Mouse (Mus musculus) embryonic facial prominence, embryonic 10.5 days (tissue): ENCODE measurements at regions not wholly inside any gene's neighbourhood (a gene's known extent, or its start where the extent isn't known, plus 50 kb on each side); places are given as distances from the start of the nearest gene placed in this dataset.

Experiments used
- DNase-seq: peaks from one replicate; pipeline ENCODE4 v3.0.0-alpha.2; 2017; ENCODE audit warnings: low spot score
- H3K27ac ChIP-seq: fragments of 300-500 bp; sonication (generic); replicated peaks from 2 replicates; pipeline ENCODE4 v1.5.1; 2016; ENCODE audit warnings: mild to moderate bottlenecking
- H3K27me3 ChIP-seq: fragments of 300-500 bp; sonication (generic); replicated peaks from 2 replicates; pipeline ENCODE4 v1.6.1; 2016; ENCODE audit warnings: low read depth, mild to moderate bottlenecking; ENCODE audit not compliant: poor library complexity, severe bottlenecking
- H3K36me3 ChIP-seq: fragments of 300-500 bp; sonication (generic); replicated peaks from 2 replicates; pipeline ENCODE4 v1.6.1; 2016; ENCODE audit warnings: mild to moderate bottlenecking, moderate library complexity
- H3K4me1 ChIP-seq: fragments of 300-500 bp; sonication (generic); 2 replicates; pipeline ENCODE4 v1.6.1; 2016
- H3K4me3 ChIP-seq: fragments of 300-500 bp; sonication (generic); 2 replicates; pipeline ENCODE4 v1.5.1; 2016; ENCODE audit warnings: mild to moderate bottlenecking, moderate library complexity
- H3K9me3 ChIP-seq: fragments of 300-500 bp; sonication (generic); 2 replicates; pipeline ENCODE4 v1.6.1; 2016; ENCODE audit warnings: mild to moderate bottlenecking
- WGBS: fragments of 180-500 bp; shearing (Covaris S2); methylation state at CpG from one replicate; pipeline ENCODE4 v1.1.7; 2016; 5-methylcytosine and 5-hydroxymethylcytosine counted together

DNA sequence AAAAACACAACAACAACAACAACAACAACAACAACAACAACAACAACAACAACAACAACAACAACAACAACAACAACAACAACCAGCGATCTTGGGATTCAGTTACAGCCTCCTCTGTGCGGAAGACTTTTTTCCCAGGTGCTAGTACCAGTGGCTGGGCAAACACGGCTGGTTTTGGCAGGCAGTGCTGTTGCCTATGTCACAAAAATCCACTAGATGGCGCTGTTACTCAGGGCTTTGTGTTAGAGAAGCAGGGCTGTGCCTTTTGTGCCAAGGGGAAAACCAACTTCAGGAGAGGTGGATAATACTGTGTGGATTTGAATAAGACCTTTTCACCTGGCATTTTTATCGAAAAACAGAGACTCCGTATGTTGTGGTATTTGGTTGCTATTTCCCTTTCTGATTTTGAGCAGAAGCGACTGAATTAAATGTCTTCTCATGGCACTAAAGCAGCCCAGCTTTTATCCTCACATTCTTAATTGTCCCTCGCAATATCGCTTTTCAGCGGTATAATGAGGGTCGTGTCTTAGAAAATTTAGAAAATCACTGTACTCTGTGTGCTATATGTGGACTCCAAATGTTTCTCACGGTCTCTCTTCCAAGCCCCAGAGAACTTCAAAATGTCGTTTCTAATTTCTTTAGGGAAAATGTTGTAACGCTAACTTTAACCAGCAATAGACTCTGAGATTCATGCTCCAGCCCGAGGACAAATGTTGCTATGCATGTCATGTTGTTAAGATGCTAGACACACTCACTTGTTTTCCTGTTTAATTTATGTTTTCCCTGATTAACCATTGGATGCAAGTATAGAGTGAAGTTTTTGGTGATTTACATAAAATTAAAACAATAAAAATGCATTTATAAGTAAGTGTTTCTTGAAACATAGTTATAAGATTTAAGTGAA is 251.0 kb upstream of the Ccdc54 start:
- H3K9me3 ChIP-seq = no peaks in the 10 kb centered on the region
- no peaks in the 10 kb centered on the region for H3K27me3 ChIP-seq
- WGBS = 50% methylated on average over 15 of the region's 15 CpGs
- peak; percentile 77 for DNase-seq
- H3K36me3 ChIP-seq = no peaks in the 10 kb centered on the region
- no peak overlapping the region for H3K4me3 ChIP-seq
- no peaks in the 10 kb centered on the region for H3K4me1 ChIP-seq
- no peak overlapping the region for H3K27ac ChIP-seq

DNA sequence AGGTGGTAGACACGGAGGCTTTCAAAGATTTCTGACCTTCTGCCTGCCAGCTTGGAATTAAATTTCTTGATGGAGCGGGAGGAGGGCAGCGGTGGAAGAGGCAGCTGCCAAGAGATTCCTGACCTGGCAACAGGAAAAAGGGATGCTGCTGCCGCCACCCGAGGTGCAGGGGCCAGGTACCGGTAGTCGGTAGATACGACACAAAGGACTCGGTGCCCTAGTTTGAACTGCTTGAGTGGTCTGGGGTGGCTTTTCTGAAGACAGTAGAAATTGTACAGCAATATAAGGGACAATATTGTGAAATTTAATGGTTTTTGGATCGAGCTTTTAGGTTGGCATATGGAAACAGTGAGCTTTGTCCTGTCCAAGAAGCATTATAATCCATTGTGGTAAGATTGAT is 250.3 kb upstream of the Ccdc54 start:
- 72% methylated on average over 10 of the region's 10 CpGs for WGBS
- Histone ChIP-seq H3K27ac (no peak overlapping the region), H3K4me3 (no peak overlapping the region), H3K9me3 (no peaks in the 10 kb centered on the region), H3K27me3 (no peaks in the 10 kb centered on the region), H3K36me3 (no peaks in the 10 kb centered on the region), H3K4me1 (no peaks in the 10 kb centered on the region)
- DNase-seq = peak; percentile 15

GRCm38 (mm10) chr16:50839665-50840064 is 248.7 kb upstream of the Ccdc54 start:
- H3K27ac ChIP-seq = no peak overlapping the region
- no peak overlapping the region for H3K4me3 ChIP-seq
- H3K27me3 ChIP-seq = no peaks in the 10 kb centered on the region
- H3K36me3 ChIP-seq = no peaks in the 10 kb centered on the region
- 86% methylated on average over 9 of the region's 9 CpGs for WGBS
- no peak for DNase-seq
- H3K4me1 ChIP-seq = no peaks in the 10 kb centered on the region
- no peaks in the 10 kb centered on the region for H3K9me3 ChIP-seq

DNA sequence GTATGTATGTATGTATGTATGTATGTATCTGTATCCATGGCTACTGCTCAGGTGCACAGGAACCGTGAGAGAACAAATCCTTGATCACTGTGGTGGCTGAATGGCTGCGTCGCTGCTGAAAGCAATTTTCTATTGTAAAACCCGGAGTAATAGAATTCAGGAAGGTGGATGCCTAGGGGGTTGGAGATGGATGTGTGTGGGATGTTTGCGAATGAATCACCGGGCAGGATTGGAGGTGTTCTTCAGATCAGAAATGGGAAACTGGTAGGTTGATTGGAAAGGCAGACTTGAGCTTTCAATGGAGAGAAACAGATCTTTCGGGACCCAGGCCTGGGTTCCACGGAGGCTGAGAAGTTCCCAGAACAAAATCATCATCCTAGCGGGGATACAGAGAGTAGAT is 246.5 kb upstream of the Ccdc54 start:
- H3K27me3 ChIP-seq = no peaks in the 10 kb centered on the region
- no peaks in the 10 kb centered on the region for H3K9me3 ChIP-seq
- 88% methylated on average over 9 of the region's 9 CpGs for WGBS
- H3K36me3 ChIP-seq = no peaks in the 10 kb centered on the region
- H3K4me3 ChIP-seq = no peak overlapping the region
- no peak overlapping the region for H3K27ac ChIP-seq
- no peak for DNase-seq
- no peaks in the 10 kb centered on the region for H3K4me1 ChIP-seq

DNA sequence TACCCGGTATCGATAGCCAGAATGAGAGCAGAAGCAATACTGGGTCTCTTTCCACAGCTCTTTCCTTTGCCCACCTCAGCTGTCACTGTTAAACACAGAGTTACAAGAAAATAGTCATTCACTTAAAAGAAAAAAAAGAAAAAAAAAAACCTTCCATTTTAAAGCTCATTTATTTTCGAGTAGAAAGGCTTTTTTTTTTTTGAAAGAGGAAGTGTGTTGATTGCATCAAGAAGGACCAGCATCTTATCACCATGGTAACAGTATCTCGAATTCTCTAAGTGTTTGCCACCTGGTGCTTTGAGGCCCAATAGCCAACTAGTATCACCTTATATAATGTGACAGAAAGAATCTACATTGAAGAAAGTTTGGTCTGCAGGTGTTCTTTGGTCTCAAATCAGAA is 245.5 kb upstream of the Ccdc54 start:
- no peaks in the 10 kb centered on the region for H3K36me3 ChIP-seq
- H3K4me1 ChIP-seq = no peaks in the 10 kb centered on the region
- no peak overlapping the region for H3K27ac ChIP-seq
- DNase-seq = no peak
- no peaks in the 10 kb centered on the region for H3K27me3 ChIP-seq
- H3K4me3 ChIP-seq = no peak overlapping the region
- no peaks in the 10 kb centered on the region for H3K9me3 ChIP-seq
- WGBS = 76% methylated on average over 4 of the region's 4 CpGs

DNA sequence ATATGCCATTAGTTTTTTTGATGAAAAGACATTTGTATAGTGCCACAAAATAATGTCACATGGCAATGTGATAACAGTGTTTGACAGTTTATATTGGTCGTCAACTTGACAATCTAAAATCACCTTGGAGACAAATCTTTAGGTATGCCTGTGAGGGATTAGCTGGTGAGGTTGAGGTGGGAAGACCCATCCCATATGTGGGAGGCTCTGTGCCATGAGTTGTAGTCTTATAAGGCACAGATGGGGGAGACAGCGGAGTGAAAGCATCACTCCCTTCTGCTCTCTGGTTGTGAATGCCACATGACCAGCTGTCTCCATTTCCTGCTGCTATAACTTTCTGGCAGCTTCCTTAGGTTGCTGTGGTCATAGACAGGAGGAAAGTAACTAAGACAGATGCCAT is 242.4 kb upstream of the Ccdc54 start:
- H3K4me3 ChIP-seq = no peak overlapping the region
- no peaks in the 10 kb centered on the region for H3K9me3 ChIP-seq
- no peak overlapping the region for H3K27ac ChIP-seq
- no peaks in the 10 kb centered on the region for H3K4me1 ChIP-seq
- WGBS = 92% methylated on average over 2 of the region's 2 CpGs
- H3K36me3 ChIP-seq = no peaks in the 10 kb centered on the region
- DNase-seq = no peak
- no peaks in the 10 kb centered on the region for H3K27me3 ChIP-seq

- Histone ChIP-seq H3K36me3 (no peaks in the 10 kb centered on the region), H3K9me3 (no peaks in the 10 kb centered on the region), H3K27ac (no peak overlapping the region), H3K4me3 (no peak overlapping the region), H3K4me1 (no peaks in the 10 kb centered on the region), H3K27me3 (no peaks in the 10 kb centered on the region)
- no peak for DNase-seq
- 83% methylated on average over 7 of the region's 7 CpGs for WGBS
Measured at GRCm38 (mm10) chr16:50822352-50822751, 231.4 kb upstream of the Ccdc54 start.

DNA sequence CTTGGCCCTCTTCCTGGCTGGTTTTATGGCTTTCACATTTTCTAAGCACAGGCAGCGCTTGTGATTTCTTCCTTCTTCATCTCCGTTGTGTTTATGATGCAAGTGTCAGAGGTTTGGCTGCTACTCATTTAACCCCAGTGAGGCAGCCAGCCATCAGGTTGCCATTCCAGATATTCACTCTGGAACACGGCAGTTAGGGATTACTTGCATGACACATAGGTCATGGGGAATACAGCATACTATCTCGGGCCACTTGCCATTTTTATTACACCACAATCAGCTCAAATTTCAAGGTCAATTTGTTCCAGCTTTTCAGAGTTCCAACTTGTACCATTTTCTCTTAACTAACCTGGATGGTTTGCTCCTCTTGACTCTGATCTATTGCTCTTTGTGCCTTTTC is 223.7 kb upstream of the Ccdc54 start:
- H3K4me3 ChIP-seq = no peak overlapping the region
- H3K9me3 ChIP-seq = no peaks in the 10 kb centered on the region
- H3K27me3 ChIP-seq = no peaks in the 10 kb centered on the region
- H3K27ac ChIP-seq = no peak overlapping the region
- DNase-seq = no peak
- 60% methylated on average over 4 of the region's 4 CpGs for WGBS
- no peaks in the 10 kb centered on the region for H3K36me3 ChIP-seq
- H3K4me1 ChIP-seq = no peaks in the 10 kb centered on the region

DNA sequence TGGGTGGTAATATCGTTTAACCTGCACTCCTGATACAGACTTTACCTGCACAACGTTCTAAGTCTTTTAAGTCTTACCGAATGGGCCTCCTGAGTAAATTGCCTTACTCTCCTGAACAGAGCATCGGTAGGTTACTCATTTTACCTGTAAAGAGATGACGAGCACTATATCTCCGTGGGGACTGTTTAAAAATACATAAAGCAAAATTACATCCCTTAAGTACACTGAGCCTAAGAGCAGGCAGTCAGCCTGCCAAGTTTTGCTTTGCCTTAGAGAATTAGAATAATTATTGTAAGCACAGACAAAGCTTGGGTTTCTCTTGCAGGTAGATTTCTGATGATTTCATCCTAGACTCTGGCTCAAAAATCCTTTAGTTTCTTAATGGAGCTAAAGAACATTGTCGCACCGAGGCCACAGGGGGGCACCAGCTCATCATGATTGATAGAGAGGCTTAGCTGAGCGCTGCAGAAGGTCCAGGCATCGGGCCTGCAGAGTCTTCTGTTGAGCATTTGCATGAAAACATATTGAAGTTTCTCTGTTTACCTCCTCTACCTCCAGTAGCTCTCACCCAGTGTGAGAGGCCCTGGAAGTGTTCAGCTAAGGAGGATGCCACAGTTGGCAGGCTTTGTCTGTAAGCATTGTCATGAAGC is 208.3 kb upstream of the Ccdc54 start:
- Histone ChIP-seq H3K27me3 (no peaks in the 10 kb centered on the region), H3K27ac (no peak overlapping the region), H3K4me3 (no peak overlapping the region), H3K9me3 (no peaks in the 10 kb centered on the region), H3K36me3 (no peaks in the 10 kb centered on the region), H3K4me1 (no peaks in the 10 kb centered on the region)
- DNase-seq = peak; percentile 75
- WGBS = 51% methylated on average over 10 of the region's 10 CpGs

DNA sequence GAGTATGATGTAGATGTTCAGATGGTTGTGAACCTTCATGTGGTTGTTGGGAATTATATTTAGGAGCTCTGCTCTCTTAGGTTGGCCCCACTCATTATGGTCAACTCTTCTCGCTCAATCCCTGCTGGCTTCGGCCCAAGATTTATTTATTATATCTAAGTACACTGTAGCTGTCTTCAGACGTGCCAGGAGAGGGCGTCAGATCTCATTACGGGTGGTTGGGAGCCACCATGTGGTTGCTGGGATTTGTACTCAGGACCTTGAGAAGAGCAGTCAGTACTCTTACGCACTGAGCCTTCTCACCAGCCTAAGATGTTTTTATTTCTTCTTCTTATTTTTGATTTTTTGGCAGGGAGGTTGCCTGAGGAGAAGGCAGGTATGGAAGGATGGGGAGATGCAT is 207.1 kb upstream of the Ccdc54 start:
- WGBS = 77% methylated on average over 6 of the region's 6 CpGs
- H3K9me3 ChIP-seq = no peaks in the 10 kb centered on the region

DNA sequence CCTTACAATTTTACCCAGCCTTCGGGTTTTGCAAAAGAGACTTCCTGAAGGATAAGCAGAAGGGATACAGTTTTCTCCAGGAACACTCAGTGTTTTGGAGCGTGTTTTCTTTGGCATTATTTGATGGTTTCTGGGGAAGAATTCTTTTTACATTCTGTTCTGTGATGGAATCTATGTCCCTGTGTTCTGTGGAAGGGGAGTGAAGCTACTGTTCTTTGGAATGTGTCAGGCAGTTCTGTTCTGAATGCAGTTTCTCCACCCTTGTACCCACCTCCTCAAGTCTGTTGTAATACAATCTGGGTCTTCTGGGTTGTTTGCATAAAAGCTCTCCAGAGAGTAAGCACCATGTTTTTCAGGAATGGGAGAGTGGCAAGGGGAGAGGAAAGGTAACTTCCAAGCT is 202.0 kb upstream of the Ccdc54 start:
- Histone ChIP-seq H3K36me3 (no peaks in the 10 kb centered on the region), H3K9me3 (no peaks in the 10 kb centered on the region), H3K4me1 (peaks cover 3% of the 10 kb centered on the region; the same call in 1 of the 2 replicates), H3K27me3 (no peaks in the 10 kb centered on the region), H3K27ac (no peak overlapping the region), H3K4me3 (no peak overlapping the region)
- no peak for DNase-seq
- WGBS = 83% methylated on average over 2 of the region's 2 CpGs

More for the DNA sequence above, 207.1 kb upstream of the Ccdc54 start:
- no peaks in the 10 kb centered on the region for H3K27me3 ChIP-seq
- H3K4me3 ChIP-seq = no peak overlapping the region
- no peaks in the 10 kb centered on the region for H3K36me3 ChIP-seq
- no peak overlapping the region for H3K27ac ChIP-seq
- DNase-seq = no peak
- no peaks in the 10 kb centered on the region for H3K4me1 ChIP-seq

- 69% methylated on average over 2 of the region's 2 CpGs for WGBS
- no peaks in the 10 kb centered on the region for H3K36me3 ChIP-seq
- no peak overlapping the region for H3K27ac ChIP-seq
- peaks cover 3% of the 10 kb centered on the region; the same call in 1 of the 2 replicates for H3K4me1 ChIP-seq
- DNase-seq = no peak
- H3K4me3 ChIP-seq = no peak overlapping the region
- H3K9me3 ChIP-seq = no peaks in the 10 kb centered on the region
- no peaks in the 10 kb centered on the region for H3K27me3 ChIP-seq
Measured at GRCm38 (mm10) chr16:50792506-50792905, 201.6 kb upstream of the Ccdc54 start.

DNA sequence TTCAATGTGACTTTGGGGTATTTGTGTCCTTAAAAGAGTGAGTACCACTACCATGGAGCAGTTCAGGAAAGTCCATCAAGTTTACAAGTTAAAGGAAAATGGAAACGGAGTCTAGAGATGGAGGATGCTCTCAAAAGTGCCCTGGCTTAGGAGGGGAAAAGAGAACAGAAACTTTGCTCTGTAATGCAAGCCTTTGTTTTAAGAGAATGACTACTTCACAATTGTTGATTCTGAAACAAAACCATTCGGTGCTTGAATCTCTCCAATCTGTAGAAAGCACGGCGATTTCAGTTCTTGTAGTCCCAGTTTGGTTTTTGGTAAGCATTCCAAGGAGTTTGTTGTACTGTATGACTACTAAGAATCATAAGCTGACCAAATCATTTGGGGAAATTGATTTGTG is 197.7 kb upstream of the Ccdc54 start:
- Histone ChIP-seq H3K27me3 (no peaks in the 10 kb centered on the region), H3K36me3 (no peaks in the 10 kb centered on the region), H3K4me1 (peaks cover 8% of the 10 kb centered on the region; the same call in 1 of the 2 replicates), H3K9me3 (no peaks in the 10 kb centered on the region), H3K27ac (no peak overlapping the region), H3K4me3 (no peak overlapping the region)
- 91% methylated on average over 4 of the region's 4 CpGs for WGBS
- no peak for DNase-seq
